10 mouse cellular contexts compared by ENCODE assay signal in the genomic region with DNA sequence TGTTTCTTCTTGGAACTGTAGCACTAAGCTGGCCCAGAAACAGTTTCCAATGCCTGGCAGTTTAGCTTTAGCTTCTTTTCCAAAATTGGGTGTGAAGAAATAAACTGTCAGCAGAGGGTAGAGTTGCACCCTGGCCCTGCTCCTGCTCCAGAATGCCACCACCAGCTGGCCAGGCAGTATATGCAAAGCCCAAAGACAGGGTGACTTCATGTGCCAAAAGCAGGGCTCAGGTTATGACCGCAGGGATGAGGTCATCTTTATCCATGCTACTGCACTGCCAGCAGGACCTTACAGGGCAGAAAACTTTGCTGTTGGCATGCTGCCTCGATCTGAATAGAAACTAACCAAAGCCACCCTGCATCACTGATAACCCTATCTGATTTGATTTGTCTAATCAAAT.
DNase-seq lines count a peak whose midpoint lies in the region; ATAC-seq and TF ChIP-seq lines count a peak whose summit lies in the region.
"Had no signal": no experiment of that assay in that cellular context is flagged by ENCODE, and none has a peak within 500 bp of the region (broad histone marks: within the 10 kb centered on the region; RNA-seq: fewer than 3 reads in every experiment).

No protein-coding gene starts in this region.

- no peaks in the 10 kb centered on the region for H3K36me3 ChIP-seq in heart, postnatal 0 days (replicated peaks; ENCODE audit: control insufficient read depth, insufficient read depth, low read length)
- no peaks in the 10 kb centered on the region for H3K36me3 ChIP-seq in hindbrain, embryonic 11.5 days (ENCODE audit: control insufficient read depth, insufficient read depth, low read length)

- no peak overlapping the region for H3K4me3 ChIP-seq in heart, postnatal 0 days (ENCODE audit: low read depth, low read length)
- H3K4me3 ChIP-seq in hindbrain, embryonic 11.5 days (ENCODE audit: low read depth, low read length): no peak overlapping the region
- H3K4me3 ChIP-seq: limb, embryonic 10.5 days had no signal

- no peaks in the 10 kb centered on the region for H3K4me1 ChIP-seq in heart, postnatal 0 days (ENCODE audit: control insufficient read depth, insufficient read depth)
- no peaks in the 10 kb centered on the region for H3K4me1 ChIP-seq in hindbrain, embryonic 11.5 days (replicated peaks; ENCODE audit: control insufficient read depth, insufficient read depth, low read length)
- H3K4me1 ChIP-seq: limb, embryonic 10.5 days had no signal

- WGBS in heart, postnatal 0 days: 16% methylated on average over 2 of the region's 2 CpGs
- 93% methylated on average over 2 of the region's 2 CpGs for WGBS in hindbrain, embryonic 11.5 days

- H3K9ac ChIP-seq in heart, postnatal 0 days (replicated peaks; ENCODE audit: low read depth, low read length): no peak overlapping the region
- no peak overlapping the region for H3K9ac ChIP-seq in hindbrain, embryonic 11.5 days (ENCODE audit: low read depth, low read length)
- H3K9ac ChIP-seq: hindbrain, embryonic 14.5 days had no signal

- H3K4me2 ChIP-seq in heart, postnatal 0 days (ENCODE audit: low read depth, low read length): 0 out of 2 replicates have a peak overlapping the region, but pooled peaks have one; percentile 11
- H3K4me2 ChIP-seq in hindbrain, embryonic 11.5 days (replicated peaks; ENCODE audit: low read depth, low read length): no peak overlapping the region
- H3K4me2 ChIP-seq: hindbrain, embryonic 14.5 days had no signal

- peak overlapping the region; percentile 90 for H3K27ac ChIP-seq in heart, postnatal 0 days (ENCODE audit: low read depth)
- no peak overlapping the region for H3K27ac ChIP-seq in hindbrain, embryonic 11.5 days (ENCODE audit: low read depth, low read length)
- H3K27ac ChIP-seq: hindbrain, embryonic 14.5 days; limb, embryonic 10.5 days had no signal

- TF ChIP-seq CTCF in heart, postnatal 0 days (IDR thresholded peaks at IDR 0.05; ENCODE audit: low read depth): peak; percentile 51

- H3K9me3 ChIP-seq in heart, postnatal 0 days (replicated peaks; ENCODE audit: control insufficient read depth, low read length): no peaks in the 10 kb centered on the region
- no peaks in the 10 kb centered on the region for H3K9me3 ChIP-seq in hindbrain, embryonic 11.5 days (ENCODE audit: control insufficient read depth, low read length)
- H3K9me3 ChIP-seq: limb, embryonic 10.5 days had no signal

- no peak for TF ChIP-seq EP300 in heart, postnatal 0 days (IDR thresholded peaks at IDR 0.05; ENCODE audit: low read depth)

- no peak for DNase-seq in frontal cortex, postnatal 25 days (ENCODE audit: low spot score in 2 of 2)
- peak; percentile 60 for DNase-seq in MN1 (ENCODE audit: low spot score)
- DNase-seq in cerebellum, postnatal 25 days: peak; percentile 61 to 65
- DNase-seq in heart, postnatal 0 days (ENCODE audit: low spot score): peak; percentile 70
- DNase-seq in hindbrain, embryonic 11.5 days (ENCODE audit: low spot score): no peak
- no peak for DNase-seq in B cell, adult 2 months

- 0 out of 2 replicates have a peak, but pooled peaks have one; percentile 45 for ATAC-seq in frontal cortex, adult (ENCODE audit: low TSS enrichment)
- peak; percentile 97 for ATAC-seq in heart, postnatal 0 days (ENCODE audit: insufficient read depth, low read depth)
- ATAC-seq in hindbrain, embryonic 11.5 days (ENCODE audit: low FRiP score): no peak
- ATAC-seq in CD4-positive, CD25-positive, alpha-beta regulatory T cell, adult 4 months: no peak

- H3K27me3 ChIP-seq in heart, postnatal 0 days (ENCODE audit: control insufficient read depth, insufficient read depth, low read length): no peaks in the 10 kb centered on the region
- no peaks in the 10 kb centered on the region for H3K27me3 ChIP-seq in hindbrain, embryonic 11.5 days (ENCODE audit: control insufficient read depth, insufficient read depth, low read length)

Comparison
In these comparisons a context has a peak if more than half of its experiments do, and no peak if none do; other contexts are left out.
1. ATAC-seq: peak in frontal cortex, adult (single experiment) and heart, postnatal 0 days (single experiment); none in hindbrain, embryonic 11.5 days (single experiment) and CD4-positive, CD25-positive, alpha-beta regulatory T cell, adult 4 months (single experiment).
2. DNase-seq: peak in MN1 (single experiment), cerebellum, postnatal 25 days (2 of 2) and heart, postnatal 0 days (single experiment); none in frontal cortex, postnatal 25 days (0 of 2), hindbrain, embryonic 11.5 days (single experiment) and B cell, adult 2 months (0 of 2).